Mouse (Mus musculus) testis, postnatal 10 days (tissue): ENCODE measurements around the gene Bnipl.
A peak's percentile ranks its signal among the peaks of the same experiment; 100 is the strongest.

Experiments used
- DNase-seq: peaks from one replicate; pipeline ENCODE4 v3.0.0; 2021; ENCODE audit warnings: low spot score

The Bnipl gene

DNA sequence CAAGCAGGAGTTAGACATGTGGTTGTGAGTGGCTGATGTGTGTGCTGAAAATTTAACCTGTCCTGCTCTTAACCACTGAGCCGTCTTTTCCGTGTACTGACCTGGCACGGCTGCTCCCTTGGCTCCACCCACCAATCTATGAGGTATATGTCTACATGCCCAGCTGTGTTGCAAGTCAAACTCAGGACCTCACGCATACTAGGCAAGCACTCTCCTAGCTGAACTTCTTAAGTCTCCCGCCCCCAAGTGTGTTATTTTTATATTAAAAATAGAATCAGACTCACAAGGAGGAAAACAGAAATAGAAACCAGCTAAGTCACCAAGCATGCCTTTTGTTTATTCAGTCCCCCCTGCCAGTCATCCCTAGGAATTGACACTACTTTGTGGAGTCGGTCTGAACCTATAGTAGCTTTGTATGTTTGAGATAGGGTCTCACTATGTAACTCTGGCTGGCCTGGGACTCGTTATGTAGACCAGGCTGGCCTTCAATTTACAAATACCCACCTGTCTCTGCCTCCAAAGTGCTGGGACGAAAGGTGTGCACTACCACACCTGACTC is 13.4 kb downstream of the Bnipl start:
- DNase-seq = no peak

DNA sequence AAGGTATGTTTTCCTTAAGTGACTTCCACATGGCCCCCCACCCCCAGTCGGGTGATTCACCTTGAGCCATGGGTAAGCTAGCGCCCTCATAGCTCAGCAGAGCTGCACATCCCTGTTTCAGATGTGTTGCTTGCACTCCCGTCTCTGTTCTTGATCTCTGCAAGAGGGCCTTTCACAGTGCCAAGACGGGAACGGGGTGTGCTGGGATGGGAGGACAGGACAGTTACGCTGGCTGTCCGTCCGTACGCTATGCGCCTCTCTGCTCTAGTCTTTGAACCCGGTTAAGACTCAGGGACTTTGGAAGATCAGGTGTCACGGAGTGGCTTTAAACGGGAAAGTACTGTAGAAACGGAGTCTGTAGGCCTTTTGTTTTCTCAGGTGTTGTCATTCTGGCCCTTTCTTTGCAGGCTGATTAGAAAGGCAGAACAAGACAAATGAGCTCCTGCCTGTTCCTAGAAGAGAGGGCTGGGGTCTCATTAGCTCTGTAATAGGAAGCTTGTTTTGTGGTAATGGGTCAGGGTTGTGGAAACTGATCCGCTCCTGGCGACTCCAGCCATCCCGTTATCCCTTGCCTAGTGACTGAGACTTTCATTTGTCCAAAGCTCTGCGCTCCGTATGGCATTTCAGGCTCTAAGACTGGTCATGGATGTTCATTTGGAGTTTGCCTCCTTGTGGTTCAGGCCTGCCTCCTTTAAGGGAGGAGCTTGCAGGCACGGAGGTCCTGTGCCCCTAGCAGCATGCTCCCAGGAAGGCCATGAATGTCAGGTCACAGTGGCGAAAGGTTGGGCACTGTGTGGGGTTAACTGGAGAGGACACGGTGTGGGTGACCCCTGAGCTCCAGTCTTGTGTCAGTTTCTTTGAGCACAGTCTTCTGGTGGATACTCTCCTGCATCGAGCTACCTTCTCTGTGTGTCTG is 15.3 kb downstream of the Bnipl start:
- DNase-seq = no peak

DNA sequence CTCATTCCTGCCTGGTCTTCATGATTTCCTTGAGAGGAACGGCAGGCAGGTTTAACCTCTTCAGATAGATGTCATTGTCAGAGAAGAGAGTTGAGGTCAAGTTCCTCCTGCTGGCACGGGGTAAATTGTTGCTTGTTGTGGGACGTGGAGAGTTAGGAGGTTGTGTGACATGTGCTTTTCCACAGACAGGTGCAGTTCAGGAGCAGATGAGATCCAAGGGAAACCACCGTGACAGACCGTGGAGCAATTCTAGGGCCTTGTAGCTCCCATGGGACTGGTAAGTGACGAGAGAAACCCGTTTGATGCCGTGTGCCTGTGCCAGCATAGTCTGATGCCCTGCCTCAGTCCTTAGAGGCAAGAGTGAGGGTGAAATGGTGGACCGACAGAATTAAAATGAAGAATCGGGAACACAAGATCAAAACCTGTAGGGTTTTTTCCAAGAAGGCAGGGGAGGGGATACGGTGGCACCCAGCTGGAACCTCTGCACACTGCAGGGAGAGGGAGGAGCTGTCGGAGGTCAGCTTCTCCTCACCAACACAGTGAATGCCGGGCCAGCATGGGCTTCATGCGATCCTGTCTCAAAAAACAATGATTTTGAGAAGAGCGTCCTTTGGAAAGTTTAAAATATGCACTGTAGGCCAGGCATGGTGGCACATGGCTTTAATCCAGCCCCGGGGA is 17.6 kb downstream of the Bnipl start:
- DNase-seq = no peak

DNA sequence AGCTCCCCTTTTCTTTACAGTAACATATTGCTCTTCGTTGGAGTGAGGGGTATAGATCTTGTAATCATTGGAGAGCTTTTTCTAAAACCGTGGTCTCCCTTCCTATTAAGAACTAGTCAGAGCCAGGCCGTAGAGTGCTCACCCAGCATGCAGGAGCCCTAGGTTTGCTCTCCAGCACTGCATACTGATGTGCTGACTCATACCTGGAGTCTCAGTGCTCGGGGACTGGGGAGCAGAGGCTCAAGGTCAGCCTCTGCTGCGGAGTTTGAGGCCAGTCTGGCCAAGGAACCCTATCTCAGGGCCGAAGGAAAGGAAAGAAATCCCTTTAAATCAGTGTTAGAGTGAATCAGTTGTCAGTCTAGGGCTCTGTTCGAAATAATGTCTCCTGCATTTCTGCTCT is 18.2 kb downstream of the Bnipl start:
- no peak for DNase-seq

DNA sequence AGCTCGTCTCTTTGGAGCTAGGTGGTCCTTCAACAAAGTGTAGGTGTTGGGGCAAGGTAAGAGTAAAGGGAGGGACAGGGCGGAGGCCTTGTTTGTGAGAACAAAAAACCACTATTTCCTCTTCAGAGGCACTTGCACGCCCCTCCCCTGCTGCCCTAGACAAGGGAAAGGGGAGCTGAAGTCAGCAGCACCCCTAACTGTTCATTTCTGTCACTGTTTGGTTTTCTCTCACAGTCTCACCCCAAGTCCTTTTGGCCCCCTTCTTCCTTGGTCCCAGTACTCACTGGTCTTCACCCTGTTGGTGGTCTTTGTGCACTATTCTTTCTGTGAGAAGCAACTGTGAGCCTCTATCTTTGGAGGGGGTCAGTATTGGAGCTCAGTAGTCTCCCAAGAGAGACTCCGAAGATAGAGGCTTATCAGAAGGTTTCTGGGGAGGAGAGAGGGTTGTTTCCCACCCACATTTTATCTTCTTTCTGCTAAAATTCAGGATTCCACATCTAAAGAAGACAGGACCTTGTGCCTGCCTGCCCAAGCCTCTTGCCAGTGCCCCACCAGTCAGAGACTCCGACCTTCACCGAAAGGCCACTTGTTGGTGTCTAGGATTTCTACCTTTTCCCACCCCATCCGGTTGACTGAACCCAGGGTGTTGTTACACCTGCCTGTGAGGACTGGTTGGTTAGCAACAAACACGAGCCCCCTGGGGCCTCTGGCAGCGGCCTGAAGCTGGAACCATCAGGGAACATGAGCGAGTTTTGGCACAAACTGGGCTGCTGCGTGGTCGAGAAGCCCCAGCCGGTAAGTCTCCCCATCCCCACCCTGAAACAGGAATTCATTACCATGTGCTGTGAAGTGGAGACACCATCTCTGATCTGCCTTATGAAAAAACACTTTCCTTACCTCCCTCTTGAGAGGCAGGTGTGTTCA is 19.4 kb downstream of the Bnipl start, which contains the start of gene Mllt11:
Gene Mllt11 (minus strand): TSS at position 874 of the 924 bp plus-strand sequence.
- no peak for DNase-seq

DNA sequence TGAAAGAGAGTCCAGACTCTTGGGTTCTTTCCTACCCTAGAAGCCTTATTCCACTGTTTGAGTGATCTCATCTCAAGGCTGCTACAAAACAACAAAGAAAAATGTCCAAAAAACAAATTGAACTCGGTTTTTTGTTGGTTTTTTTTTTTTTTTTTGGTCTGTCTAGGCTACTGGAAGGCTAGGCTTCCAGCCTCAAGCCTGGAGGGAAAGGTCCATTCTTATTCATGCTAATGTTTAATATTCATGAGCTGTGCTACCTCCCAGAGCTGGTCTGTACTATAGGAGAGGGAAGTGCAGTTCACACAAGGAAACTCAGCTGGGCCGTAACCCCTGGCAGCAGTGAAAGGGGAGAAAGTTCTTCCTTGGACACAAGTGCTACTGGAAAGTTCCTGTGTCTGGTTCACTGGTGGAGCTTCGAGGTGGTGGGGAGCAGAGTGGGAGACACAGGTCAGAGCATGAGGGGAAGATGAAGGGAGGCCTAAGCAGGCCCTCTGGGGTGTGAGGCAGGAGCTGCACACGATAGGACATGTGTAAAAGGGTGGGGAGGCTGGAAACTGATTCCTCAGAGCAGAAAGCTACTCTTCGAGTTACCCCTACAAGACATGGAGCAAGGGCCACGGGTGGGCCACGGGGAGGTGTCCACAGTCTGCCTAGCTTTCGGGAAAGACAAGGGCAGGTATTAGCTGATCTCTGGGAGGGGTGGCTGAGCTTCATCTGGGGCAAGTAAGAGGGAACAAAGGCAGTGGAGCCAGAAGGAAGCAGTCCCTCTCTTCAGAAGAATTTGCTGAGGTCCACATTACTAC is 20.3 kb downstream of the Bnipl start:
- DNase-seq = no peak

DNA sequence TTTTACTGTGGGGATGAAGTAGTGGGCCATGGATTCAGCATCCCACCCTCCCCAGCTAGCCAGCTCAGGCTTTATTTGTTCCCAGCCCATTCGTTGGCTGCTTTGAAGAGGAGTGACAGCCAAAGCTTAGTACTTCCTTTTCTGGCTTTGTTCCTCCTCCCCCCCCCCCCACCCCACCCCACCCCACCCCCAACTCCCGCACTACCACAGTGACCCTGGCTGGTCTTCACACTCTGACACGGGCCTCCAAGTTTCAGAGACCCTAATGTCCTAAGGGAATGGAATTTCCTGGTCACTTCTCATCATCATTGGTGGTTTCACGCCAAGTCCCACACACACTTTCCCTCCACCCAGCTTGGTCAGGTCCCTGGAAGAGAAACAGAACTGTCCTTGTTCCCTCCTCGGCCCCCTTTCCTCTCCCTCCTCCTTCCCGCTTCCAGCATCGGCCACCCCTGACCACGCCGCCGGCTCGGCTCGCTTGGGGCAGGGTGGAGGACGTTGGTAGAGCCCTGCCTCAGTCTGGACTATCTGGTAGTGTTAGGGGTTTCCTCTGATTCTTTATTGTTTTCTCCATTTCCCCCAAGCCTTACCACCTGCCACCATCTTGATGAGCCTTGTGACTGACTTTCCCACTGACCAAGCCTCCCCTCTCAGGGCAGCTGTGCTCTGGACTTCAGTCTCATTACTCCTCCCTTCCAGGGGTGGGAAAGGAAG is 21.1 kb downstream of the Bnipl start:
- peak; percentile 67 for DNase-seq

DNA sequence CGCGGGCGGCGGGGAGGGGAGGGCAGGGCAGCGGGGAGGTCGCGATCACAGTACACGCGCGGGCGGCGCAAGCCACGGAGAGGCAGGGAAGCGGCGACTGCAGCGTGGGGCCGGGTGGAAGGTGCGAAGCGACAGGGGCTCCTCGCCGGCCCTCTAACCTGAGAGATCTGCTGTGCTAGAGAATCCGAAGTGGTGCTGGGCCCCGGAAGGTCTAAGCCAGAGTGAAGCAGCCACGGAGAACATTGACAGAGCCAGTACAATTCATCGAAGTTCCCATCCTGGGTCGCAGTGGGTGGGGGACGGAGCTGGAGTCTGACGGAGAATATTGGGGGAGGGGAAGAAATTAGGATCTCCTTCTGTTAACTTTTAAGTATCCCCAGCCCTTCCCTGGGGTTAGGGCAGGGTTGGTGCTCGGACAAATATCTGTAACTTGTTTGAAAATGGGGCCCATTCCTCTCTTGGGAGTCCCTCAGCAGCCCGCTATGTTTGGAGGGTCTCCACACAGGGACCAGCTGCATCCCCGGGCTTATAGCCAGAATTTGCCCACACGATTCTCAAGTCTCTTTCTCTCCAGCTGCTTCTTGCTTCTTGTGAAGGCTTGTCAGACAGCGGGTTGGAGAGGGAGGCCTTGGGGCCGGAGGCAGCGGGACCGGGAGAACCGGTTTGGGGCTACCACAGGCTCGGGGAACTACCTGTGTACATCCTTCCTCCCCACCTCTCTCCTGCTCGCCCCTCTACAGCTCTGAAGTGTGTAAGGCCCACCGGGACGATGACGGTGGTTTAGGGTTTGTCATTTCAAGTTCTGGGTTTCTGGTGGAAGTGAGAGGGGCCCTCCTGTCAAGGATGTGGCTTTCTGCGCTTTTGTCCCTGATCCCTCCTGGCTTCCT is 21.9 kb downstream of the Bnipl start:
- DNase-seq = peak; percentile 55

DNA sequence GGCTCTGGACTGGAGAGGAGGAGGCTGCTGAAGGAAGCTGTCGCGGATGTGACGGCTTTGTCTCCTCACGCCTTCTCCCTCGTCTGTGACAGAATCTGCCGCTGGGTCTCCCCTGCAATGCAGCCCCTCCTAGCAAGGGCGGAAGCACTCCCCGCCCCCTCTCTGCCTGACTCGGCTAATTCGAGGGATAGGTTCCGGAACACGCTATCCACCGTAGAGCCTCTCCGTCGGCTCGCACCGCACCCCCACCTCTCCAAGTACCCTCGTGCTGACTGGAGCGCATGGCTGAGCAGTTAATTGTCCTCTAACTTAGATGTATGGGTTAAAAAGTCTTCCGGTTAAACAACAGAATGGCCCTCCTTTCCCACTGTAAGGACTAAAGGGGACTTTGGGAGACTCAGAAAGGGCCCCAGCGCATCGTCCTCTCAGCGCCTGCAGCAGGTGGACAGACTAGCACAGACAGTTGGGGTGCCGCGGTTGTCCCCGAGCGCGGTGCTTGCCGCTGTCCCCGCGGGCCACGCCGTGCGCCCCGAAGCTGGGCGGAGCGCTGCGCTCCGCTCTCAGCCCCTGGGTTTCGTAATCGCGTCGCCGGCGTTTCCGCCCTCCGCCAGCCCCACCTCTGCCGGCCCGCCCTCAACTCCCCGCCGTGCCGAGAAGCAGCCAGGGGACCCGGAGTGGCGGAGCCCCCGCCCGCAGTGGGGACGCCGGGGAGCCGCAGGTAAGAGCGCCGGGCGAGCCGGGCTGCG is 22.7 kb downstream of the Bnipl start, which contains the start of gene Cdc42se1:
Gene Cdc42se1 (plus strand): TSS at position 585 of the 746 bp plus-strand sequence.
- DNase-seq = peak; percentile 85

DNA sequence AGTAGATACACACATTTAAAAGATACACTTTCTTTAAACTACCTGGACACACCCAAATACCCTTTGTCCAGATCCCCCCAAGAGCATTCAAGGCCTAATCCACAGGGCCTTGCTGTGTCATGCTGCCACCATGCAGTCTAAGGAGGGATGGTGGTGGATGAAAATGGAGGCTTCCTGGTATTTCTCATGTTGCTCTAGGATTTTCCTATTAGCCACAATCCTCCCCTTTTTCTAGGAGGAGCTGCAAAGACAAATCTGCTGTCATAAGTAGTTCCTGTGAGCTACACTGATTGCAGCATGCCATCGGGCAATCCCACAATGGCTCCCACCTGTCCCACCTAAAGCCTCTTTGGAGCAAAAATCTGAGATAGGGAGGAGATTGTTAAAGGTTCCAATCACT is 23.8 kb downstream of the Bnipl start:
- no peak for DNase-seq

DNA sequence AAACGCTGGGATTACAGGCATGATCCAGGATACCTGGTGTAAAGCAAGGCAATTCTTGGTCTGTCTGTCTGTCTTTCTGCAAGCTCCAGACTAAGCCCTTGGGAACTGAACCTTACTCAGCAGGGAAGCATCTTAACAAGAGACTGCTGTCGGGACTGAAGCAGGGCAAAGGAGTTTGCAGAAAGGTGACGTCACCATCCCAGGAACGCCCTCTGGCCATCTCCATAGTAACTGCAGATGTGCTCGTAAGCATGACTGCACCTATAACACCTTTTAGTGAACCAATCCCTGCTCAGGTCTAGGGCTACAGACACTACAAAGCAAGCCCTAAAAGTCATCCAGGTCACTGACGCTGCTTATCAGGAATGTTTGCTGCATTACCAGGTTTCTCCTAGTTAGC is 26.7 kb downstream of the Bnipl start:
- DNase-seq = no peak

DNA sequence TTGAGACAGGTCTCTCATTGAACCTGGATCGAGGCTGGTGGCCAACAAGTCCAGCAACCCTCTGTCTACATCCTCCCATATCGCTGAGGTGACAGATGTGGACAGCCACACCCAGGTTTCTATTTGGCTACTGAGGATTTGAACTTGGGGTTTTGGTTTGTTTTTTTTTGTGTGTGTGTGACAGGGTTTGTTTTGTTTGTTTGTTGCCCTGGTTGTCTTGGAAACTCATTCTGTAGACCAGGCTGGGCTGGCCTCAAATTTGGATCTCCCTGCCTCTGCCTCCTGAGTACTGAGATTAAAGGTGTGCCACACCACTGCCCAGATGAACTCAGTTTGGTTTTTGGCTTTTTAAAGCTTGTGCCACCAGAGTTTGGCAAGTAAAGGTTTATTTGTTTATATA is 28.0 kb downstream of the Bnipl start:
- no peak for DNase-seq

DNA sequence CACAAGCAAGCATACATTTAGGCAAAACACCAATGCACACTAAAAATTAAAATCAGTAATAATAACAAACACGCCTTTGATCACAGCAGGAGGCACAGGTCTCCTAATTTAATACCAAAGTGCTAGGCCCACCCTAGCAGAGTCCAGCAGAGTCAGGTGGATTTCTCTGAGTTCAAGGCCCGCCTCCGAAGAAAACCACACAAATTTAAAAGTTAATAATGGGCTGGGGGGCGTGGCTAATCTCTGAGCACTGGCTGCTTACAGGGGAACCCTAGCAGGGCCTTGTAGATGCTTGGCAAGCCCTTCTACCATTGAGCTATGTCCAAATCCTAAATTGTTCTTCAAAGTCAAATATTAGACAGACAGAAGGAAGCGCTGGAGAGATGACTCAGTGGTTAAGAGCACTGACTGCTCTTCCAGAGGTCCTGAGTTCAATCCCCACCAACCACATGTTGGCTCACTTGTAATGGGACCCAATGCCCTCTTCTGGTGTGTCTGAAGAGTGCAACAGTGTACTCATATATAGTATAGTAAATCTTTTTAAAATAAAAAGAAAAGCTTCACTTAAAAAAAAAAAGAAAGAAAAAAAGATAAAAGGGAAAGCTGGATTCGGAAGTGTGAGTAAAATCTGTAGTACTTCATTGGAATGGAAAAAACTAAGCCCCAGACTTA is 32.4 kb downstream of the Bnipl start:
- no peak for DNase-seq

DNA sequence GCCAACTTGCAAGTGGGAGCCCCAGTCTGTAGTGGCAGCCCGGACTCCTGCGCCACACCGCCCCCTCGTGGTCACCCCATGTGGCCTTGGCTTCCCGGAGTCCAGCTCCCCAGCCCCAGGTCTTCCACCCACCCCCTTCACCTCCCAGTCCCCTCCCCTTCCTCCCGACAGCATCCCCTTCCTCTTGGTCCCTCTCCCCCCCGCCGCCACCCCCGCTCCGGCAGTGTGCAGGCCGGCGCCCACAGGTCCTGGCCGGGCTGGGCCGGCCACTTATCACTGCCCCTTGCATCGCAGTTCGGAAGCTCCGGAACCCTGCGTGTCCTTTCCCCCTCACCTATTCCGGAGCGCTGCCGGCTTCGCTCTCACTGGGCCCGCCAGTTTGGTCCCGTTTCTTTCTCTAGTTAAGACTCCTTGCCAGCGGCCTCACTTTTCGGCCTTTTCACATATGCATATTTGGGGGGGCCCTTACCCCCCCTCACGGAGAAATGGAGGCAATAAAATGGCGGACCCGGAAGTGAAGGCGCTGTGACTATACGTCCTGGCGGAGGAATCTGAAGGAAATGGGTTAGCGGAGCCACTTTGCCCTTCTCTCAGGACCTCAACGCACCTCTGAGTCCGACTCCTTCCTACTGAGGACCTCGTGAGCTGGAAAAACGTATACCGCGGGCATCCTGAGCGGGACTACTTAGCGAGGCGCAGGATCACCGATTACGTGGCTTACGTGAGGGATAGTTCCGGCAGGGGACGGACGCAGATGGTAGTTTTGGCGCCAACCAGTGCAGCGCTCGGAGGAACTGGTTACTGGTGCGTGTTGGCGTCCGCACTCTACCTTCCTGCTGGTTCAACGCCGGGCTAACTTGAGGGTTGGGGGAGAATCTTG is 33.5 kb downstream of the Bnipl start, which contains the start of gene Gabpb2:
Gene Gabpb2 (minus strand): TSS at position 662 of the 880 bp plus-strand sequence.
- DNase-seq = peak; percentile 99

DNA sequence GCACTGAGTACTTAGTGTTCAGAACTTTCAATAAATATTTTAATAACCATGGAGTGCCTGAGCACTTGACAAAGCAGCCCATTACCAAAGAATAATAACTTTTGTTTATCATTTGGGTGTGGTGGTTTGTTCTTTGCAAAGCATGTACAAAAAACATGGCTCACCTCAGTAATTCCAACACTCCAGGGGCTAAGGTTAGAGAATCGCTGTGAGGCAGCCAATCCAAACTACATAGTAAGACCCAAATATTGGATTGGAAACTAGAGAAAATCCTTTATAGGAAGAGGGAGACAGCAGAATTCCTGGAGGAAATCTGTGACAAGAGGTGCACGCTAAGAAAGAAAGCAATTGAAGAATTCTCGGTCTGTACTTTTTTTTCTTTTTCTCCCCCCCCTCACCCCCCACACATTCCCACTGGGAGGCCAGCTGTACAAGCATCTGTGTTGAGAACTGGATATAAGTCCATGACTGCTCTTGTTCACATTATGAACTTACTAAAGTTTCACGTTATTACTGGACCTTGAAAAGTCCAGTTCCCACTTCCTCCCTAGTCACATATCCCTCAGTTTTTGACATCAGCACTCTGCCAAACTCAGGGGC is 34.2 kb downstream of the Bnipl start:
- no peak for DNase-seq

DNA sequence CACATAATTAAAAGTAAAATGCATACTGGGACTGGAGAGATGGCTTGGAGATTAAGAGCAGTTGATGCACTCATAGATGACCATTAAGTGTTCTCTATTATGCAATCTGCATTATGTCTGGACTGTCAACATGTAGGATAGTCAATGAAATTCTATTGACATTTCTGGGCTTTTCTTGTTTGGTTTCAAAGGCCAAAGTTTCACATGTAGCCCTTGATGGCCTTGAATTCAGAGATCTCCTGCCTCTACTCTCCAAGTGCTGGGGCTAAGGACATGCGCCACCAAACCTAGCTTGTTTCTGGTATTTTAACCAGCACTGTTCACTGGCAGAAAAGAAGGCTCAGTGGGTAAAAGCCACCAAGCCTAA is 37.4 kb downstream of the Bnipl start:
- no peak for DNase-seq
